Mouse (Mus musculus) embryonic facial prominence, embryonic 15.5 days (tissue): Measurements from ENCODE around the gene Gm38392. TPM values are rescaled to one million over a fixed set of nuclear protein-coding genes. Genes with fewer than 3 reads are reported as not detected.

Source experiments
- ATAC-seq: fragments of 200-750 bp; cut with Nextera tagmentation; 2 replicates; pipeline ENCODE4 v1.8.0; 2017; ENCODE audit warnings: low read depth, moderate TSS enrichment; ENCODE audit not compliant: insufficient number of reproducible peaks, low FRiP score, low TSS enrichment
- H3K27ac ChIP-seq: fragments of 300-500 bp; sonication (generic); replicated peaks from 2 replicates; pipeline ENCODE4 v1.5.1; 2015; ENCODE audit warnings: mild to moderate bottlenecking, inconsistent platforms
- H3K27me3 ChIP-seq: fragments of 300-500 bp; sonication (generic); 2 replicates; pipeline ENCODE4 v1.6.1; 2015; ENCODE audit warnings: inconsistent platforms
- H3K36me3 ChIP-seq: fragments of 300-500 bp; sonication (generic); 2 replicates; pipeline ENCODE4 v1.6.1; 2015; ENCODE audit warnings: mild to moderate bottlenecking, inconsistent platforms
- H3K4me1 ChIP-seq: fragments of 300-500 bp; sonication (generic); 2 replicates; pipeline ENCODE4 v1.6.1; 2015; ENCODE audit warnings: inconsistent platforms
- H3K4me2 ChIP-seq: fragments of 300-500 bp; sonication (generic); replicated peaks from 2 replicates; pipeline ENCODE4 v1.6.1; 2015; ENCODE audit warnings: mild to moderate bottlenecking, inconsistent platforms
- H3K4me3 ChIP-seq: fragments of 300-500 bp; sonication (generic); replicated peaks from 2 replicates; pipeline ENCODE4 v1.5.1; 2015; ENCODE audit warnings: mild to moderate bottlenecking, inconsistent platforms
- H3K9ac ChIP-seq: fragments of 300-500 bp; sonication (generic); 2 replicates; pipeline ENCODE4 v1.6.1; 2015; ENCODE audit warnings: inconsistent platforms
- H3K9me3 ChIP-seq: fragments of 300-500 bp; sonication (generic); replicated peaks from 2 replicates; pipeline ENCODE4 v1.6.1; 2016; ENCODE audit warnings: inconsistent platforms
- WGBS: fragments of 180-500 bp; shearing (Covaris S2); methylation state at CpG from one replicate; pipeline ENCODE4 v1.1.7; 2015; 5-methylcytosine and 5-hydroxymethylcytosine counted together
- polyA plus RNA-seq: library from polyadenylated mRNA; unstranded; fragments of >200 nt; fragmentation: Nextera tagmentation; extraction: Ambion mirVana; gene quantifications from 2 replicates; pipeline ENCODE4 v1.2.1, GENCODE M21; 2015

Gene Gm38392
- polyA plus RNA-seq, 1 experiment from 2014 or later, result 0.60 TPM

GRCm38 (mm10) chr3:88247666-88248065 is 39.3 kb downstream of the Gm38392 start:
- Histone ChIP-seq H3K4me1 (peaks cover 14% of the 10 kb centered on the region; the same call in 1 of the 2 replicates), H3K4me2 (no peak overlapping the region), H3K27me3 (peaks cover 32% of the 10 kb centered on the region), H3K9ac (no peak overlapping the region), H3K9me3 (no peaks in the 10 kb centered on the region), H3K4me3 (no peak overlapping the region), H3K36me3 (no peaks in the 10 kb centered on the region), H3K27ac (peak overlapping the region; percentile 40; the same call in 1 of the 2 replicates)
- WGBS, result 47% methylated on average over 9 of the region's 9 CpGs
- ATAC-seq, result peak; percentile 36; the same call in 1 of the 2 replicates

GRCm38 (mm10) chr3:88245811-88246210 is 41.2 kb downstream of the Gm38392 start:
- peaks cover 20% of the 10 kb centered on the region for H3K4me1 ChIP-seq
- no peak overlapping the region for H3K9ac ChIP-seq
- H3K27me3 ChIP-seq, result peaks cover 48% of the 10 kb centered on the region
- whole genome bisulfite sequencing, result 20% methylated on average over 13 of the region's 13 CpGs
- ATAC-seq, result no peak
- no peak overlapping the region for H3K4me3 ChIP-seq
- H3K27ac ChIP-seq, result no peak overlapping the region
- H3K9me3 ChIP-seq, result no peaks in the 10 kb centered on the region
- H3K4me2 ChIP-seq, result no peak overlapping the region
- H3K36me3 ChIP-seq, result no peaks in the 10 kb centered on the region

- Histone ChIP-seq H3K4me1 (peaks cover 20% of the 10 kb centered on the region), H3K27me3 (peaks cover 66% of the 10 kb centered on the region), H3K36me3 (no peaks in the 10 kb centered on the region), H3K4me3 (no peak overlapping the region), H3K9ac (no peak overlapping the region), H3K9me3 (no peaks in the 10 kb centered on the region), H3K27ac (no peak overlapping the region), H3K4me2 (no peak overlapping the region)
- WGBS, result 9% methylated on average over 2 of the region's 2 CpGs
- ATAC-seq, result no peak
Measured at GRCm38 (mm10) chr3:88244071-88244470, 42.9 kb downstream of the Gm38392 start.

- under 1% methylated on average over 13 of the region's 13 CpGs for WGBS
- peaks cover 81% of the 10 kb centered on the region for H3K27me3 ChIP-seq
- ATAC-seq, result peak; percentile 61; the same call in 1 of the 2 replicates
- no peaks in the 10 kb centered on the region for H3K9me3 ChIP-seq
- H3K4me3 ChIP-seq, result no peak overlapping the region
- peaks cover 13% of the 10 kb centered on the region for H3K4me1 ChIP-seq
- H3K4me2 ChIP-seq, result no peak overlapping the region
- H3K9ac ChIP-seq, result no peak overlapping the region
- H3K27ac ChIP-seq, result no peak overlapping the region
- no peaks in the 10 kb centered on the region for H3K36me3 ChIP-seq
Measured at GRCm38 (mm10) chr3:88242531-88242930, 44.5 kb downstream of the Gm38392 start.

GRCm38 (mm10) chr3:88241045-88241786 is 45.8 kb downstream of the Gm38392 start:
- Histone ChIP-seq H3K36me3 (no peaks in the 10 kb centered on the region), H3K9me3 (no peaks in the 10 kb centered on the region), H3K27ac (no peak overlapping the region), H3K9ac (no peak overlapping the region), H3K27me3 (peaks cover 94% of the 10 kb centered on the region), H3K4me1 (peaks cover 6% of the 10 kb centered on the region), H3K4me3 (peak overlapping the region; percentile 6; the same call in 1 of the 2 replicates), H3K4me2 (peak overlapping the region; percentile 31)
- WGBS, result 2% methylated on average over 39 of the region's 48 CpGs
- ATAC-seq, result no peak

GRCm38 (mm10) chr3:88239446-88239845 is 47.6 kb downstream of the Gm38392 start:
- peaks cover 95% of the 10 kb centered on the region for H3K27me3 ChIP-seq
- peaks cover 6% of the 10 kb centered on the region for H3K4me1 ChIP-seq
- ATAC-seq, result no peak
- H3K27ac ChIP-seq, result no peak overlapping the region
- no peaks in the 10 kb centered on the region for H3K36me3 ChIP-seq
- 46% methylated on average over 4 of the region's 4 CpGs for WGBS
- no peak overlapping the region for H3K4me3 ChIP-seq
- no peak overlapping the region for H3K4me2 ChIP-seq
- H3K9me3 ChIP-seq, result no peaks in the 10 kb centered on the region
- H3K9ac ChIP-seq, result no peak overlapping the region

- Histone ChIP-seq H3K4me1 (peaks cover 6% of the 10 kb centered on the region), H3K36me3 (no peaks in the 10 kb centered on the region), H3K27ac (no peak overlapping the region), H3K4me3 (no peak overlapping the region), H3K9ac (no peak overlapping the region), H3K27me3 (peaks cover 93% of the 10 kb centered on the region), H3K4me2 (no peak overlapping the region), H3K9me3 (no peaks in the 10 kb centered on the region)
- ATAC-seq, result no peak
- WGBS, result 40% methylated on average over 8 of the region's 8 CpGs
Measured at GRCm38 (mm10) chr3:88238866-88239391, 48.1 kb downstream of the Gm38392 start.

GRCm38 (mm10) chr3:88237556-88238194 is 49.3 kb downstream of the Gm38392 start:
- no peak overlapping the region for H3K4me3 ChIP-seq
- no peak overlapping the region for H3K27ac ChIP-seq
- H3K27me3 ChIP-seq, result peaks cover 91% of the 10 kb centered on the region
- ATAC-seq, result no peak
- no peaks in the 10 kb centered on the region for H3K36me3 ChIP-seq
- H3K9me3 ChIP-seq, result no peaks in the 10 kb centered on the region
- no peak overlapping the region for H3K9ac ChIP-seq
- H3K4me1 ChIP-seq, result peaks cover 6% of the 10 kb centered on the region
- H3K4me2 ChIP-seq, result no peak overlapping the region
- WGBS, result 8% methylated on average over 10 of the region's 10 CpGs

GRCm38 (mm10) chr3:88237161-88237555 is 49.9 kb downstream of the Gm38392 start:
- no peak for ATAC-seq
- 20% methylated on average over 6 of the region's 6 CpGs for WGBS
- H3K27me3 ChIP-seq, result peaks cover 86% of the 10 kb centered on the region

GRCm38 (mm10) chr3:88235616-88236015 is 51.4 kb downstream of the Gm38392 start:
- H3K27me3 ChIP-seq, result peaks cover 76% of the 10 kb centered on the region
- ATAC-seq, result no peak
- whole genome bisulfite sequencing, result 35% methylated on average over 2 of the region's 2 CpGs
- no peaks in the 10 kb centered on the region for H3K4me1 ChIP-seq
- H3K4me2 ChIP-seq, result no peak overlapping the region
- no peak overlapping the region for H3K27ac ChIP-seq
- H3K9ac ChIP-seq, result no peak overlapping the region
- no peaks in the 10 kb centered on the region for H3K36me3 ChIP-seq
- H3K9me3 ChIP-seq, result no peaks in the 10 kb centered on the region
- no peak overlapping the region for H3K4me3 ChIP-seq

More at GRCm38 (mm10) chr3:88237161-88237555, 49.9 kb downstream of the Gm38392 start:
- H3K4me1 ChIP-seq, result peaks cover 6% of the 10 kb centered on the region
- H3K9ac ChIP-seq, result no peak overlapping the region
- H3K36me3 ChIP-seq, result no peaks in the 10 kb centered on the region
- H3K4me2 ChIP-seq, result no peak overlapping the region
- no peaks in the 10 kb centered on the region for H3K9me3 ChIP-seq
- H3K4me3 ChIP-seq, result no peak overlapping the region
- no peak overlapping the region for H3K27ac ChIP-seq

GRCm38 (mm10) chr3:88235216-88235615 is 51.8 kb downstream of the Gm38392 start:
- Histone ChIP-seq H3K36me3 (no peaks in the 10 kb centered on the region), H3K27ac (no peak overlapping the region), H3K4me2 (no peak overlapping the region), H3K4me3 (no peak overlapping the region), H3K27me3 (peaks cover 76% of the 10 kb centered on the region), H3K4me1 (no peaks in the 10 kb centered on the region), H3K9me3 (no peaks in the 10 kb centered on the region), H3K9ac (no peak overlapping the region)
- ATAC-seq, result no peak
- WGBS, result 5% methylated on average over 3 of the region's 3 CpGs
